Mouse (Mus musculus) cerebral cortex, adult 2 months (tissue): ENCODE results near the gene Anxa11.

Experiments used
- WGBS: fragments of 180-500 bp; shearing (Covaris S2); methylation state at CpG from one replicate; pipeline ENCODE4 v1.1.7; 2018; 5-methylcytosine and 5-hydroxymethylcytosine counted together

The Anxa11 gene

DNA sequence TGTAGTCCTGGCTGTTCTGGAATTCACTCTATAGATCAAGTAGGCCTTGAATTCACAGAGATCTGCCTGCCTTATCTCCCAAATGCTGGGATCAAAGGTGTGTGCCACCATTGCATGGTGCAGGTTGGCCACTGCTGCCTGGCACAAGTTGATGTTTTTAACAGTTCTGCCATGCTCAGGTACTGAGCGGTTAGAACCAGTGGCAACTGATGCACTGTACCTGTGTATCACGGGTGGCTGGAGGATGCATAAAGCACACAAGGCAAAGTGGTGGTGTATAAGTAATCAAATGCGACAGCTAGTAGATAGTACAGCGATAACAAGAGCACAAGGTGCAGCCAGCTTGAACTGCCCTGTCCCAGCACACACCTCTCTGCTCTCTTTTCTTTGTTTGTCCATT lies 2.4 kb downstream of the Anxa11 start:
- WGBS = 96% methylated on average over 4 of the region's 4 CpGs

DNA sequence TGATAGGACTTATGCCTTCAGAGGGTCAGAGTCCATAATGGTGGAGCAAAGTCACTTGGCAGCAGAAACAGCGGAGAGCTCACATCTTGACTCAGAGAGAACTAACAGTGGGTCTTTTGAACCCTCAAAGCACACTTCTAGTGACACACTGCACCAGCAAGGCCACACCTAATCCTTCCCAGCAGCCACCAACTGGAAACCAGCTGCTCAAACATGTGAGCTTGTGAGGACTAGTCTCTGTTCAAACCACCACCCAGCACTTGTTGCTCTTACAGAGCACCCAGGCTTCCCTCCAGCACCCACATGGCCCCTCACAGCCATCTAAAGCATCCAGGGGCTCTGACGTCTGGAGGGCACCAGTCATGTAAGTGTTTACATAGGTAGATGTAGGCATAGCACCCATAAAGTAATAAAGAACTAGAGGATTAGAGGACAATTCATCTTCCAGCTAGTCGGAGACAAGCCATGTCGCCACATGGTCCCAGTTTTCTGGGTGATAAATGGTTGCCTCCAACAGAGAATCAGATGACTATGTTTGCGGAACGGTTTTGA lies 4.0 kb downstream of the Anxa11 start:
- WGBS = 94% methylated on average over 6 of the region's 6 CpGs

- 92% methylated on average over 8 of the region's 8 CpGs for WGBS
Measured at GRCm38 (mm10) chr14:25846516-25846915, 4.6 kb downstream of the Anxa11 start.

- WGBS = 79% methylated on average over 9 of the region's 9 CpGs
Measured at GRCm38 (mm10) chr14:25847660-25848059, 5.7 kb downstream of the Anxa11 start.

DNA sequence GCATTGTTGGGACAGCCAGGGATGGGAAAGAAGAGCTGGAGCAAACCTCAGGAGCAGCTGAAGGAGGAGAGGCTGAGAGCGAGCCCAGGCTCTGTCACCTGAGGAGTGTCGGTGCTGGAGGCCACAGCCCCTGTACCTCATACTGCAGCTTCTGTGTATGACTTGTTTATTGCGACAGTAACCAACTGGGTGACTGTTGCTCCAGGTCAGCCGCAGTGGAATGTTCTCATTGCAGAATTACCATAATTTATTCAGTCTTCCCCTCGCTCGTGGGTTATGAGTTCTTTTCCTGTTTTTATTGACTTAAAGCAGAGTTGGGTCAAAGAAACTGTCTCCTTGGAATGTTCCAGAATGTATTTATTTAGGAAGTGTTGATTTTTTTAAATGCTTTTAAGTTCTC lies 6.3 kb downstream of the Anxa11 start:
- 91% methylated on average over 6 of the region's 6 CpGs for WGBS

DNA sequence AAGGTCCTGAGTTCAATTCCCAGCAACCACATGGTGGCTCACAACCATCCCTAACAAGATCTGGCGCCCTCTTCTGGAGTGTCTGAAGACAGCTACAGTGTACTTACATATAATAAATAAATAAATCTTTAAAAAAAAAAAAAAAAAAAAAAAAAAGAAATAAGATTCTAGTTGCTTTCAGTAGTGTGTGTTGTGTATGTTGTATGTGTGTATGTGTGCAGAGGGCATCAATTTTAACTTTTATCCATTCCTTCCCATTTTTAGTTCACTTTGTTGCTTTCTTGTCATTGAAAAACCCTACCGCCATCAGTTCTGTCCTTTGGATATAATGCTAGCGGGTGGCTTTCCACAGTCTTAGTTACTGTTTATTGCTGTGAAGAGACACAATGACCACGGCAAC lies 6.8 kb downstream of the Anxa11 start:
- 84% methylated on average over 4 of the region's 4 CpGs for WGBS

DNA sequence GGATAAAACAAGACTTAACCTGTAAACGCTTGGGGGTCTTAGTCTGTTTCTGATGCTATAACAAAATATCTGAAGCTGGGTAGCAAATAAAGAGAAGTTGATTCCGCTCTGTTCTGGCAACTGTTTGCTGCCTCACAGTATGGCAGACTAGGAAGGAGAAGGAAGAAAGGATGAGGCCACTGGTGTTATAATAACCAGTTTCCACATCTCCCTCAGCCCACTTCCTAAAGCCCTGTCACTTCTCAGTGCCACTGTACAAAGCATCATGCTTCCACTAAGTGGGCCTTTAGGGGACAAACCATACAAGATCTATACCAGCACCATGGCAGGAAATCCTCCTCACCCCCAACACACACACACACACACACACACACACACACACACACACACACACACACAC lies 8.5 kb downstream of the Anxa11 start:
- 99% methylated on average over 2 of the region's 2 CpGs for WGBS

GRCm38 (mm10) chr14:25851189-25851588 lies 9.2 kb downstream of the Anxa11 start:
- 47% methylated on average over 6 of the region's 6 CpGs for WGBS

GRCm38 (mm10) chr14:25852121-25852561 lies 10.2 kb downstream of the Anxa11 start:
- 58% methylated on average over 11 of the region's 11 CpGs for WGBS

DNA sequence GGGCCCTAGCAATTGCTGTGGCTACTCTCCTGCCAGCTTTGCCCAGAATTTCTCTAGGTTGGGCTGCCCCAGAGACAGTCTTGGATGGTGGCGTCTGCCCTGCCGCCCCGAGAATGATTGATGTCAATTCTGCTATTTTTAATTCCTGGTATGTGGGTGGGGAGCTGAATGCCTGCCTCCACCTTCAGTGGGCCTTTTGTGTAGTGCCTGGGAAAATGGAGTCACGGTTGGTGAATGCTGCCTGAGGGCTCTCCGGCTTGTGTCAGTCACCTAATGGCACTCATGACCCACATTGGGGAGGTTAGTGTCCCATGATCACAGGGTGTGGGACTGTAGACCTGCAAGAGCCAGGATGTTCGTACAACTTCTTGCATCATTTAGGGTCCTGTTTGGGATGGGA lies 11.3 kb downstream of the Anxa11 start:
- WGBS = 72% methylated on average over 6 of the region's 6 CpGs

DNA sequence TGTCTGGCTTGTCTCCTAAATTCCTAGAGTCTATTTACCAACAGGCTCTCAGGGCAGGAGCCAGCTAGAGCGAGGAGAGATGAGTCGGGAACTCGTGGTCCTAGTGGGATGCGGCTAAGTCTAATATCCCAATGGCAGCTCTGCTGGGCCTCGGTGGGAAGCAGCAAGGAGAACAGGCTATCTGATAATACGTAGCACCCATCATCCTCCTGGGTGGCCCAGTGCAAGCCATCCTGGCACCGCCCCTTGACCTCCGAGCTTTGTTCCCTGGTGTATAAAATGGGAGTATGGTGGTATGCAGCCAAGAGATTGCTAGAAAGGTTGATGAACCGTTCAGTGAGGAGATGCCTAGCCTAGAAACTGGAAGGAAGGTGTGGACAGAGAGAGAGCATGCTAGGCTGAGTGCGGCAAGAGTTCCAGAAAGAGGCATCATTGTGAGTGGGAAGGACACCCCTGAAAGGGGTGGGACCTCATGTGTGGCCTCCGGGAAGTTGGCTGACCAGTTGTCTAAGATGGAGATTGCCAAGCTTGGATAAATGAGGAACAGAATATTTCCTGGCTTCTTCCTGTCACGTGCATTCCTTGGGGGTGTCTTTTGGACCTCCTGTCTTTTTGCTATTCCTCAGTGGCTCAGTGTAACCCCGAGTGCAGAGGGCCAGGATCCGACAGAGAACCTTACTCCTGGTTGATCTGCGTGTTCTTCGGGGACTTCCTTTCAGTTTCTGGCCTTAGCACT lies 11.9 kb downstream of the Anxa11 start:
- 90% methylated on average over 16 of the region's 16 CpGs for WGBS

DNA sequence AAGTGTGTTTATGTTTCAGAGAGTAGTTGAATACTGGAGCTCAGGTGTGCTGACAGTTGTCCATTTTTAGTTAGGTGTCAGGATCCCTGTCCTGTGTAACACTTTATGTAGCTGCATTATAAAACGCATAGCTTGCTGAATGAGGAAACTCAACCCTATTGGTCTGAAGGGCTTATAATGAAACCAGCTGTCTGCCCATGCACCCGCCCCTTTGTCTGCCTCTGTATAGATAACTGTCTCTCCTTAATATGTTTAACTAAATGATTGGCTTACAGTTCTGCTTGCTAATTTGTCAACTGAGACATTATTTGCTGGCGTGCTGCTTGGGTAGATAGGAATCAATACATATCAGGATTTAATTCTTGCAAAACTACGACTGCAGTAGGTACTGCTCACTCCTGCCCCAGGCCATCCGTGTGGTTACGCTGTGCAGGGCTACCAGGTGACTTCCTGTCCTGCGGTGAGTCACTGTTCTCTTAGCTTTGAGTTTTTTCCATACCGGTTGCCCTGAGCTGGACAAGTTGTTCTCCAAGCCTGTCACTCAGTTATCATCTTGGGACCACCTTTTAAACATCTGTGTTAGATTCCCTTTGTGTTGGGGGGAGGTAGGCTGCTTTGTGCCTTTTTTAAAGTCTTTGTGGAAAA lies 13.4 kb downstream of the Anxa11 start:
- 83% methylated on average over 8 of the region's 8 CpGs for WGBS

- WGBS = 94% methylated on average over 3 of the region's 3 CpGs
Measured at GRCm38 (mm10) chr14:25857168-25857621, 15.2 kb downstream of the Anxa11 start.

DNA sequence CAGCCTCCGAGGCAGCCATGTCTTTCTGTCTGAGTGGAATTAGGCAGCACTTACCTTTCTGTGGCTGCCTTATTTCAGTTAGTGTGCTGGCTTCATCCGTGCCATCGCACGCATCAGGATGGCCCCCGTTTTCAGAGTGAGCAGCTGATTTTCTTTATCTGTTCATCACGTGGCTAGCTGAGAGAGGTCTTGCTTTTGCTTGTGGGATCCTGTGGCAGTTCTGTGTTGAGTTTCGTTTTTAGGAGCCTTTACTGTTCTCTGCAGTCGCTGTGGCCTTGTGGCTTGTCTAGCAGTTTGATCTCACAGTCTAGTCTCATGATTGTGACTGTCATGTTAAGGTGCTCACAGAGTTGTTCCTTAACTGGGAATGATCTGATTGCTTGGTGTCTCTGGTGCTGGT lies 16.0 kb downstream of the Anxa11 start:
- WGBS = 88% methylated on average over 8 of the region's 8 CpGs

- 66% methylated on average over 13 of the region's 13 CpGs for WGBS
Measured at GRCm38 (mm10) chr14:25861771-25862530, 20.0 kb downstream of the Anxa11 start.

DNA sequence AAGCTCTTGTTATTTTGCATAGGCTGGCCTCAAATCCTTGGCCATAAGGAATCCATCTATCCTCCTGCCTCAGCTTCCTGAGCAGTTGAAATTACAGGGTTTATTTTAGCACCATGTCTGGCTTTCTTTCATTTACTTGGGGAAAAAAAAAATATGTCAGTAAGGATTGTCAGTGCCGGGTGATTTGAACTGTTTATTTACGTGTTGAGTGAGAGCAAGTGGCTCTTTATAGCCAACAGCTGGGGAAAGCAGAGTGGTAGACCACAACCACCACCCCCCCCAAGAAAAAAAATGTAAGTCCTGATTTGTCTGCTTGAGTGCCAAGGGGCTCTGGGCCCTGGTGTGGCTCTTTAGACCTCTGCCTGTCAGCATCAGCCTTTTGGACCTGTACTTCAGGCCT lies 21.8 kb downstream of the Anxa11 start:
- WGBS = 74% methylated on average over 2 of the region's 2 CpGs

DNA sequence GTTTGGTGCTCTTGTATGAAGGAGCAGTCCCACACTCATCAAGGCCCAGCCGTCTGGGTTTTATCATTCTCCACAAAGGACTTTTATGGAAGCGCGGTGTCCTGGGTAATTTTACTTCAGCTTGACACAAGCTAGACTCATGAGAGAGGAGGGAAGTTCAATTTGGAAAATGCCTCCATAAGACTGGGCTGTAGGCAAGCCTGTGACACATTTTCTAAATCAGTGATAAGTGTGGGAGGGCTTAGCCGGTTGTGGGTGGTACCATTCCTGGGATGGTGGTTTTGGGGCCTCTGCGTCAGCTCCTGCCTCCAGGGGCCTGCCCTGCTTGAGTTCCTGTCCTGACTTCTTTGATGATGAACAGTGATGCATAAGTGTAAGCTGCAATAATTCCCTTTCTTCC lies 23.3 kb downstream of the Anxa11 start:
- WGBS = 56% methylated on average over 5 of the region's 5 CpGs

GRCm38 (mm10) chr14:25866384-25866783 lies 24.4 kb downstream of the Anxa11 start:
- 76% methylated on average over 6 of the region's 6 CpGs for WGBS

DNA sequence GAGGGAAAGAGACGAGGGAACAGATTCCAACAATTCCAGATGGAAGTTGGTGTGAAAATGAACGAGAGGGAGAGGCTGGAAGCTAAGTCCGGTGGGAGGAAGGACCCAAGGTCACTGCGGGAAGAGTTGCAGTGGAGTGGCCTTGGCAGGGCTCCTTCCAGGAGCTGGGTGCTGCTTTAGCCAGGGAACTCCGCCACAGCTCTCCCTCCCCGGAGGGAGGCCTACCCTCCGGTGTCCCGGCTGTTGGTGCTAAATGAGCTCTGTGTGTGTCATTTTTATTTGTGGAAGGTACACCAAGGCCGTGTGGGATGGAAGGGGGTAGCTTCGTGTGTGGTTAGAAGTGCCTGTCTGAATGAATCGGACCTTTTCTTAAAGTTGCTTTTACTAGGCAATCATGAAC lies 24.9 kb downstream of the Anxa11 start:
- WGBS = 60% methylated on average over 11 of the region's 11 CpGs

GRCm38 (mm10) chr14:25867834-25868233 lies 25.9 kb downstream of the Anxa11 start:
- WGBS = 90% methylated on average over 6 of the region's 6 CpGs

DNA sequence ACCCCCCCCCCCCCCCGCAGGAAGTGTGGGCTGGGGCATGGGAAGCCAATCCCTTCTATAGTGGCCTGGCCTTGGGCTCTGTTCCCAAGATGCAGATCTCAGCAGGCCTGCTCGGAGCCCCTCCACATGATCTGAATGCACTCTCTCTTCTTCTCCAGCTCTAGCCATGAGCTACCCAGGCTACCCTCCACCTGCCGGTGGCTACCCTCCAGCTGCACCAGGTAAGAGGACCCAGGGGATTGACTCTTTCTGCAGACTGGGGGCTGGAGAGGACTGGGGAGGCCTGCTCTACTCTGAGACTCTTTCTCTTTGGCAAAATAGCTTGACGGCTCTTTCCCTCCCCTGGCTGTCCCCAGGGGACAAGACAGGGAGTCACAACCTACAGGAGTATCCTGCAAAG lies 26.8 kb downstream of the Anxa11 start:
- WGBS = 72% methylated on average over 4 of the region's 4 CpGs

GRCm38 (mm10) chr14:25869135-25869878 lies 27.4 kb downstream of the Anxa11 start:
- WGBS = 80% methylated on average over 9 of the region's 9 CpGs
